Mouse (Mus musculus) telencephalon, adult 2 months (tissue): ENCODE data around the gene Trmt10b.

ENCODE experiments used
- DNase-seq: peaks from one replicate; pipeline ENCODE4 v3.0.0-alpha.2; 2011; ENCODE audit warnings: low read depth, low spot score

The Trmt10b gene

DNA sequence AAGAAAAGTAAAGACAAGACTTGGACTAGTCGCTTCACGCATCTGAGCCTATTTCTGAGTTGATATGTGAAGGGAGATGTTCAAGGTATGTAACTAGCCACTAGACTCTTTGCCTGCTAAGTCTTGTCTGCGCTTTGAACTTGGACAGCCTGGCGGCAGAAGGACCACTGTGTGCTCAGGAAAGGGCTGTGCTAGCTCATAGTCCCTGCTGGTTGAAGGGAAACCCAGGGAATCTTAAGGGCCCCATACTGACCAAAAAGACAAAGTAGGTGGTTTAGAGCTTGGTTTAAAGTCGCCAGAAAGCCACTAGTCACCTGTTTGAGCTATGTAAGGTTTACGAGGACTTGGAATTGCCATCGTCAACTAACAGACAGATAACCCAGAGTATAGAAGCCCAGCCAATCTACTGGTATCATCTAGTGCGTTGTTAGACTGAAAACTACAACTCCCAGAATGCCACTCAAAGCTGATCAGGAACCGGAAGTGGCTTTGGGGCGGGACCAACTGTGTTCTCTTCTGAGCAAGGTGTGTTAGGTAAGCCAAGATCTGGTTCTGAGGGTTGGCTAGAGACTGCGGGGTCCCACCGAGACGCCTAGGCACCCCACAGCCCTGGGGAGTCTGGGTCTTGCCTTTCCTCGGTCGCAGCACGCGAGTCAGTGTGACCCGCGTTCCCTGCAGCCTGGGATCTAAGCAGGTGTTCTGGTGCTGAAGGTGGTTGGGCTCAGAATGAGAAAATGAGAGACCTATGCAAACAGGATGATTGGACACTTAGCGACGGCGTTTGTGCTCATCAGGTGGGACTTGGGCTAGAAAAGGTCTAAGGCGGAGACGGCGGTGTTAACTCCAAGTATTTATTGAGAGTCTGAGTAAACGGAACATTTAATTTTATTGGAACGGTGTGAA is at the start of gene Trmt10b:
Gene Trmt10b (plus strand): TSS at position 466 of the 903 bp plus-strand sequence.
- DNase-seq = peak; percentile 81

DNA sequence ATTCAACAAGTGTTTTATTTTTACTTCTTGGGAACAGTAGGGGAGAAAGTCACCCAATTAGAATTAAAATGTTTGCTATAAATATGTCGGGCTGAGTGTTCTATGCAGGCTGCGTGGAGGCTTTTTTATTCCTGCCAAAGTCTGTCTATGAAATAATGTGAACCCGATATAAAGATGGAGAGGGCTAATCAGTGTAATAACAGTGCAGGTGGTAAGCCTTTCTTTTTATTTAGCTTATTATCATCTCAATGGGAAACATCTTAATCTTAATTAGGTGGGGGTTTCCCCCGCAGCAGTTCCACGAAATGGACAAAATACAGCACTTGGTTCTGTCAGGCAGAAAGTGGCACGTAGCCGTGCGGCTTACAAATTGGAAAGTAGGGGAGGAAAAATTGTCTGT is 45.7 kb upstream of the Trmt10b start:
- DNase-seq = no peak

DNA sequence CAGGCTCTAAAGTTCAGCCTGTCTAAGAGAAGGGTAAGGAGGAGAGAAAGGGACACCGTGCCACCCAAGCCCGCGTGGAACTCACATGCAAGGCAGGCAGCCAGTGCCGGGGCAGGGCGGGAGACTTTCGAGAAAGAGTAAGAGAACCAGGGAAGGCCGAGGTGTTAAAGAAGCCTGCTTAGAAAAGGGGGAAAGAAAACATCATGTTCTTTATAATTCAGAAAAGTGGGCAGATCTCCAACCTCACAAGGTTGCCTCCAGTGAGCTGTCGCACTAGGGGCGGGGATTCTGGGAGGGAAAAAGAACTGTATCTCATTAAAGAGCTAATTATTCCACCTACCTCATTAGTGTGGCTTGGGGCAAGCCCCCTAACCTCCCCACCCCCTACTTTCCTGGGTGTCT is 44.1 kb upstream of the Trmt10b start:
- DNase-seq = no peak

DNA sequence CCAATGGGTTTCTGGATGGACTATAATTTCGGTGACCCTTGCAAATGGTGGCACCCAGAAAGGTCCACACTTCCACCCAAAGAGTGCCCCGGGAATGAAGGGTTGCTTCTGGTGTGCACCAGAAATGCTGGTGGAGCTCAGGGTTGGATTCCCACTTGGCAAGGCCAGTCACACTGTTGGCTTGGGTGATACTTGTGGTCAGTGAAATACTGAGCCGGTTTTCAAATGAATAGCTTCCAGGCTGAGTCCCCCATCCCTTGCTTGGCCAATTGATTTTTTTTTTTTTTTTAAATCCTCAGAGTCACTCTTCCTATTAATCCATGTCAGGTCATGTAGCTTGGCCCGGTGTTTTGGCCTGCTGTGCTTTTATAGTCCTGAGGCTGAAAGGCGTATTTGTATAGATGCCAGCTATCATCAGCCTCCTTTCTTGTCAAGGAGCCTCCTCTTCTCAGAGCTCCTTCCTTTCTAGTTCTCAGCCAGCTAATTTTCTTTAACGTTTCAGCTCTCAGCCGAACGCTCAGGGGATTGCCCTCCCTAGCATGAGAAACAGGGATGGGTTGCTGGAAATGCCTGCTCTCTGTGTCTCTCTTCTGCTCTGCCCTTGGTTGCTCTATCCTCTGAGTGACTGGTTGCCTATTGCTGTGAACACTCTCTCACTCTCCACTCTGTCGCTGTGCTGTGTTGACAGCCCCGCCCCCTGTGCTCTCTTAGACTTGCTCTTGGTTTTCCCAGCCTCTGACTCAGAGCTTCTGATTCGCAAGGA is 42.9 kb upstream of the Trmt10b start:
- DNase-seq = peak; percentile 33

DNA sequence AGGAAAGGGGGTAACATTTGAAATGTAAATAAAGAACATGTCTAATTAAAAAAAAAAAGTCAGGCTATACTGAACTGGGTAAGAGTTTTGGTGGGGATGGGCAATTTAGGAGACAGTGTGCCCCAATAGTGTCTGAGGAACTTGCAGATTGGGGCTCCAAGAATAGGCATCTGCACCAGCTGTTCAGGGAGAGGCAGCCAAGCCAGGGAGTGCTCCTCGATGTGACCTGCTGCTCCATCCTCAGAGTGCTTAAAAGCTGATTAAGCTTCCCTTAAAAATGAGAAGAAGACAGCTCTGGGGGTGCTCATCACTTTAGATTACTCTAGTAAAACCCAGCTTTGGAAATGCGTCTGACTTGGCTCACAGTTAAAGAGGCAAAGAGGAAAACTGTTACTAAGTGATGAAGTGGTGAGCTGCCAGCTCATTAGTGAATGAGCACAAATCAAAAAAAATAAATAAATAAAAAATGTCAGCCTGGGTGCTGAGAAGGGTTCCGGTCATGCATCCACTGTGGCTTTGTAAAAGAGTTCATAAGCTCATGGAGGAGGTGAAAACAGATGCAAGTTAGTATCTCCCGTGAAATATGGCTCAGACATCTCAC is 37.6 kb upstream of the Trmt10b start:
- DNase-seq = no peak

DNA sequence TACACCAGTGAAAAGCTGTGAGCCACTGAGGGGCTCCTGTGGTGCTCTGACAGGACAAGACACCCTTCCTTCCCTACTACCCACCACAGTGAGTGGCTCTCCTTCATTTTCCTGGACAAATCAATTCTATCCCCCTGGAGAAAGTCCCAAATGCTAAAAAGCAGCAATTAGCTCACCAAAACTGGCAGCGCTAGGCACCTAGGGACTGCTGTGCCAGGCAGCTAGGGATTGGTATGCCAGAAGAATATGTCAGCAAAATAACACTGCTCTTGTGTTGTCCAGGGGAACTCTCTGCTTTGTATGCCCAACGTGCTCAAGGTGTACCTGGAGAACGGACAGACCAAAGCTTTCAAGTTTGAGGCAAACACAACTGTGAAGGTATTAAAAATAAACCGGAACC is 35.4 kb upstream of the Trmt10b start:
- DNase-seq = no peak

DNA sequence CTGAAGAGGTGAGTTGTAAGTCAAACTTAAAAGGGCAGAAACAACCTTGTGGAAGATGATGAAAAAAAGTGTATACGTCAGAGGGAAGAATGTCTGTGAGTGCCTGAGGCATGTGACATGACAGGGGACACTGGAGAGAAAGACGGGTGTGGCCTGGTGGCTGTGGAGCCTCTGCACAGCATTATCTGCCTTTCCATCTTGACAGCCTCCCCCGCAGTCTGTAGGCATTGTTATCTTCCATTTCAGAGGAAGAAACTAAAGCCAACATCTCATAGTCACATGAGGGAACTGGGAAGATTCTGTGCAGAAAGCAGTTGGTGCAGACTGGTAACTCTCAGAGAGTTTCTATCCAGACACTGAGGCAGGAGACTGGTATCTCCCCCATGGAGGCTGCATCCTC is 29.0 kb upstream of the Trmt10b start:
- no peak for DNase-seq

DNA sequence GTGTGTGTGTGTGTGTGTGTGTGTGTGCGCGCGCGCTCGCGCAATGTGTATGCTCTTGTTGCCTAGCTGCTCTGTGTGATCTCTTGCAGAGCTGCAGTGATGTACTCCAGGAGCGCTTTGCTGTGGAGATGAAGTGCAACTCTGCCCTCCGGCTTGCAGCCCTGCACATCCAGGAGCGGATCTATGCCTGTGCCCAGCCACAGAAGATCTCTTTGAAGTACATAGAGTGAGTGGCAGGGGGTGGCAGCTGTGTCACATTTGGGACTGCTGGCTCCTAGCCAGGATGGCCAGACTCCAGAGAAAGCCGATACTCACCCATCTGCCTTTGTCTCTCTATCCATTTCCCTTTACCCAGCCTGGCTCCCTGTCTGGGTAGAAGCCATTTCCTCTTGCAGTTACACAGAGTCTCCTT is 25.9 kb upstream of the Trmt10b start:
- DNase-seq = no peak

DNA sequence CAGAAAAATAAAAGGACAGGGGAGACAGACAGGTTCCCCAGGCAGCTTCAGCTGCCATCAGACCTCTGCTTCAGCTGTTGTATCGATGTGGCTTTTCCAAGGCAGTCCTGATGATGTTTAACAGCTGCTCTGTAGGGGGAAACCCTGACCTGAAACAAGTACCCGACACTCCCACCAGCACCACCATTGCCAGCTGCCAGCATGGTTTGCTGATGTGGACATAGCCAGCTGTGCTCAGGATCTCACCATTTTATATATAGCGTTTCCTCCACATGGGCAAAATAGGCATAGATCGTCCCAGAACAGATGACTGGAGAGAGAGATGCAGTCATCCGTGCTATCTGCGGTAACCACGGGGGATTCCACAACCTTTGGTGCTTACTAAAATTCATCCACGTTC is 21.2 kb upstream of the Trmt10b start:
- DNase-seq = no peak

DNA sequence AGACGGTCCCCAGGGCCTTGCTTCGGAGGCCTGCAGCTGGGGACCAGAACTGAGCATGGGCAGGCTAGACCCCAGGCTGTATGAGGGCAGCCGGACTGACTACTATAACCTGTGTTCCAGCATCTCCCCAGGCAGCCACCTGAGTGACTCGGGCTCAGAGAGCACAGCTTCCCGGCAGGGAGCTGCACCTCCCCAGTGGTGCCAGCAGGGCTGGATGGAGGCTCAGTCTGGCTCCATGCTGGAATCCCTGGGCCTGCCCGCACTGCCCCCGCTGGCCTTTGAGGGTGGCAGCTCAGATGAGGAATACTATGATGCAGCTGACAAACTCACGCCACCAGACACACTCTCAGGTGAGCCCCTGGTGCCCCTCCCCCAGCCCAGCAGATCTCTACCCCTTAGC is 17.6 kb upstream of the Trmt10b start:
- DNase-seq = no peak

DNA sequence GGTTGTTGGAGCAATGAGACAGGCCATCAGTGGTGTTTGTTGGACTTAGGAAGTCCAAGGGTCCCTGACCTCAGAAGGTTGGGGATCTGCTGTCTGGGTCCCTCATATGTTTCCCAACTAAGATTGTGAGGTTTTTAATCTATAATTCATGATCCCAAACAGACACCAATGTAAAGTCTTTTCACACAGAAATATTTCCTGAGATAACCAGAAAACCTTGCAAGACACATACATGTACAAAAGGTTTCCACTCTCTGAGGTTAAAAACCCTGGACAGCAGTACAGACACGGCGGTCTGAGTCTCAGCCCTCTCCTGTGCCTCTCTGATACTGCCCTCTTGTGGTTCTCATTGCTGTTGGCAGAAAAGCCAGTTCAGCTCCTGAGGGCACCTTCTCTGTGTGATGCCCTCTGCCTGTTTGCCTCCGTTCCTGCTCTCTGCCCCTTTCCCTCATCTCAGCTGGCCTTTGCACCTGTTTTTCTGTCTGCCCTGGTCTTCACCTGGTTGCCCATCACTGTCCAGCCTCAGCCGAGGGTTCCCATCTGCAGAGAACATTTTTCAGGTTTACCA is 16.9 kb upstream of the Trmt10b start:
- peak; percentile 23 for DNase-seq

DNA sequence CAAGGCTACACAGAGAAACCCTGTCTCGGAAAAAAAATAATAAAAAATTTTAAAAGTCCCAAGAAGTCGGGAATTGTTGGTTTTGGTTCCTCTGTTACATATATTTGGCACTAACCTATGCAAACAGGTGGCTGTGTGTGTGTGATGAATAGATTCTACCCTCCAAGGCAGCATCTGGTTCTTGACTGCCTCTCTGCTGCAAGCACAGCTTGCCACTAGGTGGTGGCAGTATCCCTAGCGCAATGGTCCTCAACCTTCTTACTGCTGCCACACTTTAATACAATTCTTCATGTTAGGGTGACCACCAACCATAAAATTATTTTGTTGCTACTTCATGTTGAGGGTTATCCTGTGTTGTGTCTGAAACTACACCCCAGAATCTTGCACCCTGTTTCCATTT is 10.6 kb upstream of the Trmt10b start:
- DNase-seq = no peak

DNA sequence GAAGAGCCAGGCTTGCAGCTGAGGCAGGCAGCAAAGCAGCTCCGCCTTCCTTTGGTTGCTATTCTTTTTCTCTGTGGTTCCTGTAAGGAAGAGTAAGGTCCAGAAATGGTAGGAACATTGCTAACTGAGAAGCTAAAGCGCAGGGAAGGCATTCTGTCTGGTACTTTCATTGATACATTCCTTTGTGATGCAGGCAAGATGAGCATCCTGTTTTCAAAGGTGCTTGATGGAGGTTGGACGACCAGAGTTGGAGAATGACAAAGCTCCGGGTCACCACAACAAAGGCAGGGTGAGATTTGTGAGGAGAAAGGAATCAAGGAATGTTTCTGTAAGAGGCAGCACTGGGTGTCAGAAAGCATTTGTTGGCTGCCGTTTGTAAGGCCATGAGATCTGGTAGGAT is 9.0 kb upstream of the Trmt10b start:
- no peak for DNase-seq

DNA sequence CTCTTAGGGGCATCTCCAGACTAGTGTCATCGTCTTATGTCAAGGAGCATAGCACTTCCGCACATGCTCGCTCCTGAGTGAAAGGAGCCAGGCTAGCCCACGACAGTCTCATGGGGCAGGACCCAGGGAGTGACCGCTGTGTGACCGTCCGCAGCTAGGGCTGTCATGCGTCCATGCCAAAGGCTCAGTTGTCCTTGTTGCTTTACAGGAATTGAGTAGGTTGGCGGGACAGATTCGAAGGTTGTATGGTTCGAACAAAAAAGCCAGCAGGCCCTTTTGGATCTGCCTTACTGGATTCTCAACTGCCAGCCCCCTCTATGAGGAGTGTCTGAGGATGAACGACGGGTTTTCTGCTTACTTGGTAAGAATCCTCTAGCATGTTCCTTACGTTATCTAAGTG is 8.6 kb downstream of the Trmt10b start:
- no peak for DNase-seq

DNA sequence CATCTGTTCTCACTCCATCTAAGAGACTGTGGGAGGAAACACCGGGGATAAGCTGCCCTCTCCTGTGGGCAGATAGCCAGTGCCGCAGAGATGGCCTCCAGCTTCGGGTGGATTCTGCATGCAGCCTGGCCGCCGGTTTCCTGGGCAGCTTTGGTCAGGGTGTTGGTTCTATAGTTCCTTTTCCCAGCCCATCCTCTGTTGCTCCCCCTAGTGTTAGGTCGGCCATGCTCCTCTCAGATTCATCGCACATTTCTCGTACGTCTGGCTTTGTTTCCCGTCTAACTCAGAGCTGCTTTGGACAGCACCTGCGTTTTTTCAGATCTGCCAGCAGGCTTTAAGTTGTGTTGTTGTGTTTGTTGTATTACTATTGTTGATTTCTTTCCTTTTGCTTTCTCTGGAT is 11.1 kb downstream of the Trmt10b start:
- DNase-seq = no peak

DNA sequence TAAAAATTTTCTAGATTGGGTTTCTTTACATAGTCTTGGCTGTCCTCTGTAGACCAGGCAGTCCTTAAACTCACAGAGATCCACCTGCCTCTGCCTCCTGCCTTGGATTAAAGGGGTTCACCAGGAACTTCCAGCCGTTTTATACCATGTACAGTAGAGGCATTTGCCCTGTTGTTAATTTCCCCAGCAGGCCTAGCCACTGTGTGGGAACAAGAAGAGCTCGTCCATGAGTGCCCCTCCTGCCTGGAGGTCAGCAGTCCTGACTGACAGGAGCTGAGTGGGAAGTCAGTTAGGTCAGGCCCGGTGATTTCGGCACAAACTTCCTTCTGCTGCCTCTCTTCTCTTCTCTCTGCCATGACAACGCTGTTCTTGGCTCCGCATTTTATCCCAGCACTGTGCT is 11.7 kb downstream of the Trmt10b start:
- DNase-seq = no peak

DNA sequence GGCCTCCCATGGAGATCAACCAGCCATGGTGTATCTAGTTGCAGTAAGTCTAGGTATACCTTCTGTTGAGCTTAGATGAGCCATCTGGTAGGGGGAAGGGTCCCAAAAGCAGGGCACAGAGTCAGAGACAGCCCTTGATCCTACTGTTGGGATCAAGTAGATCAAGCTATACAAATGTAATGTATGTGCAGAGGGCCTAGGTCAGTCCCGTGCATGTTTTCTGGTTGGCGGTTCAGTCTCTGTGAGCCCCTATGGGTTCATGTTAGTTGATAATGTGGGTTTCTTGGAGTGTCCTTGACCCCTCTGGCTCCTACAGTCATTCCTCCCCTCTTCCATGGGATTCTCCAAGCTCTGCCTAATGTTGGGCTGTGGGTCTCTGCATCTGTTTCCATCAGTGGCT is 14.1 kb downstream of the Trmt10b start:
- no peak for DNase-seq

DNA sequence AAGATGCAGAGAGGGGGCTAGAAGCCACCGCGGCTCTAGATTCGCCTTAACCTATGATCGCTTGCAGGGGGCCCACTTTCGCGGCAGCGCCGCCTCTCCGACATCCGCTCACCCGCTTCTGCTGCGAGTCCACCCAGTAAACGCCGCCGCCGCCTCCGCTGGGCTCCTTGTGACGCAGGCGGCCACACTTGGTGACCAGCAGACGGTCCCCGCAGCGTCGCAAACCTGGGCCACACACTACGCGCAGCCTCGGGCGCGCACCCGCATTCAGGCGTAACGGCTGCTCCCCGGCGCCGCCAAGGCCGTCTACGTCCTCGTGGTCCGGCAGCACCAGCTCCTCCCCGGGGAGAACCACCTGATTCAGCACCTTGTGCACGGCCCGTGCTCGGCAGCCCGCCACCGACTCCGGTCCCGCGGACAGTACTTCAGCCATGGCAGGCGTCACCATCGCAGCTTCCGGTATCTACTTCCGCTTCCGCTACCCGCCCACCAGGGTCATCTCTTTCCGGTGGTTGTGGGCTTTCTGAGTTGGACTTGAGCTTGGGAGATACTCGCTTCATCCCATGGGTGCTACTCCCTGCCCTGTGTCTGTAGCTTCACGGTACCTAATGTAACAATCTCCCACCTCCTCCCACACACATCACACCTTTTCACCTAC is 23.4 kb downstream of the Trmt10b start:
- DNase-seq = peak; percentile 86

DNA sequence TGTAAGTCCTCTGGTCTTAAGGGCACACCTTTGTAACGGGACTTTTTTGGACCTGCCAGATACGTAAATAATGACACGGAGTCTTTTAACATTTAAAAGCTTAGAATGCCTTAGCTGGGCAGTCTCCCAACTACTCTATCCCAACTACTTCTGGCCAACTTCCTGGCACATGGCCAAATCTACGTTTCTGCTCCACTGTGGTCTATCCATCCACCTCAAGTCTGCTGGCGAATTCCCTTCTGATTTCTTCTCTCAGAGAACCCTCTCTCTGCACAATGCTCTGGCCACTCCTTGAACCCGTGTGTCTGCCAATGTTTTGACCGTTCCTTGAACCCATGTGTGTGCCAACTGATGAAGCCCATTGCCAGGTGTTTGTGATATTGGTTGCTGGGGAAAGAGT is 34.2 kb downstream of the Trmt10b start:
- no peak for DNase-seq

DNA sequence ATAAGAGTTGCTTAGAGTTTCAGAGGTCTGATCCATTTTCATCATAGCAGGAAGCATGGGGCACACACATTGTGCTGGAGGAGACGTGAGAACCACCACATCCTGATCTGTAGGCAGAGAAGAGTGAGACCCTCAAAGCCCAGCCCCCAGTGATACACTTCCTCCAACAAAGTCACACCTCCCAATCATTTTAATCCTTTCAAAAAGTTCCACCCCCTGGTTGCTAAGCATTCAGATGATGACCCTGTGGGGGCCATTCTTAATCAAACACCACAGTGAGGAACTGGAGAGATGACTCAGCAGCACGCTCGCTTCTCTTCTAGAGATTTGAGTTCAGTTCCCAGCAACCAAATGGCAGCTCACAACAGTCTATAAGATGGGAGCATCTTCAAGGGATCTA is 35.5 kb downstream of the Trmt10b start:
- no peak for DNase-seq

DNA sequence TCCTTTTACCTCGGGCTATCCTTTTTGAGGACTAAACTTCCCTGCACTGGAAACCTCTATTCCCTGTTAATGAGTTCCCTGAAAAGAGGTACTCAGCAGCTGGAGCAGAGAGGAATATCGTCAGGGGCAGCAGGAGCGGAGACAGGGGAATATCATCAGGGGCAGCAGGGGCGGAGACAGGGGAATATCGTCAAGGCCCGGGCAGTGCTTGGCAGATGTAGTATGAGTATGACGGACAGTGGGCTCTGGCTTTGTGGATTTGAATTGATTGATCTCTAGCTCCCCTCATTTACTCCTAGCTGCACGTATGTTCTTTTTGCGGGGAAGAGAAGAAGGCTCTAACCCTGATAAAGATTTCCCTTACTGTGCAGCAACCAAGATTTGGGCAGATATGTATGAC is 44.3 kb downstream of the Trmt10b start:
- no peak for DNase-seq
